Mouse (Mus musculus) kidney, embryonic 15.5 days (tissue): ENCODE measurements at regions not wholly inside any gene's neighbourhood (a gene's known extent, or its start where the extent isn't known, plus 50 kb on each side); places are given as distances from the start of the nearest gene placed in this dataset.

Experiments used
- ATAC-seq: fragments of 200-750 bp; cut with Nextera tagmentation; replicated peaks from 2 replicates; pipeline ENCODE4 v1.8.0; 2017; ENCODE audit warnings: moderate TSS enrichment; ENCODE audit not compliant: low FRiP score
- H3K27ac ChIP-seq: fragments of 300-500 bp; sonication (generic); 2 replicates; pipeline ENCODE4 v1.5.1; 2015; ENCODE audit warnings: mild to moderate bottlenecking, inconsistent platforms
- H3K27me3 ChIP-seq: fragments of 300-500 bp; sonication (generic); 2 replicates; pipeline ENCODE4 v1.6.1; 2015; ENCODE audit warnings: inconsistent platforms
- H3K36me3 ChIP-seq: fragments of 300-500 bp; sonication (generic); 2 replicates; pipeline ENCODE4 v1.6.1; 2015; ENCODE audit warnings: inconsistent platforms
- H3K4me1 ChIP-seq: fragments of 300-500 bp; sonication (generic); 2 replicates; pipeline ENCODE4 v1.6.1; 2015; ENCODE audit warnings: inconsistent platforms
- H3K4me2 ChIP-seq: fragments of 300-500 bp; sonication (generic); 2 replicates; pipeline ENCODE4 v1.6.1; 2015; ENCODE audit warnings: moderate library complexity, mild to moderate bottlenecking, inconsistent platforms
- H3K4me3 ChIP-seq: fragments of 300-500 bp; sonication (generic); replicated peaks from 2 replicates; pipeline ENCODE4 v1.5.1; 2015; ENCODE audit warnings: mild to moderate bottlenecking, inconsistent platforms
- H3K9ac ChIP-seq: fragments of 300-500 bp; sonication (generic); 2 replicates; pipeline ENCODE4 v1.6.1; 2015; ENCODE audit warnings: mild to moderate bottlenecking, inconsistent platforms
- H3K9me3 ChIP-seq: fragments of 300-500 bp; sonication (generic); replicated peaks from 2 replicates; pipeline ENCODE4 v1.6.1; 2016; ENCODE audit warnings: inconsistent platforms
- WGBS: fragments of 180-500 bp; shearing (Covaris S2); methylation state at CpG from one replicate; pipeline ENCODE4 v1.1.7; 2015; ENCODE audit warnings: mixed read lengths; 5-methylcytosine and 5-hydroxymethylcytosine counted together

- Histone ChIP-seq H3K27ac (no peak overlapping the region), H3K4me3 (no peak overlapping the region), H3K9me3 (no peaks in the 10 kb centered on the region), H3K4me1 (no peaks in the 10 kb centered on the region), H3K4me2 (no peak overlapping the region), H3K36me3 (no peaks in the 10 kb centered on the region), H3K9ac (no peak overlapping the region), H3K27me3 (no peaks in the 10 kb centered on the region)
- 67% methylated on average over 2 of the region's 2 CpGs for WGBS
- ATAC-seq: no peak
Measured at GRCm38 (mm10) chr17:79282771-79283170, 72.1 kb downstream of the Cdc42ep3 start.

DNA sequence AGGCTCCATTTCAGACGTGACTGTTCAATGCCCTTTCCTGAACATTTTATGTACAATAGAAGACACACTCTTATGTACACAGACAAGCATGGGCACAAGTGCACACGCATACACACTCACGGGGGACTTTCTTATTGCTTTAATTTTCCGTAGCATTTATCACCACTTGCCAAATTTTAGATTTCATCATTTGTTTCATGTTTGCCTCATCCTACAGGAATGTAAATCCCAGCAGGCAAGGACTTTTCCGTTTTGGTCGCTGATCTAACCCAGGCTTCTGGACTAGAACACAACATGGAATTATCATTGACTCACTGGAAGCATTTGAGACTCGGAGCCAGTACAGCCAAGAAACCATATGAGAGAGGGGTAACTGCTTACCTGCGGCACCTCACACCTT is 81.3 kb downstream of the Cdc42ep3 start:
- no peaks in the 10 kb centered on the region for H3K27me3 ChIP-seq
- H3K4me3 ChIP-seq: no peak overlapping the region
- H3K4me1 ChIP-seq: no peaks in the 10 kb centered on the region
- no peak for ATAC-seq
- 87% methylated on average over 8 of the region's 8 CpGs for WGBS
- H3K9me3 ChIP-seq: no peaks in the 10 kb centered on the region
- H3K4me2 ChIP-seq: no peak overlapping the region
- H3K9ac ChIP-seq: no peak overlapping the region
- H3K36me3 ChIP-seq: no peaks in the 10 kb centered on the region
- no peak overlapping the region for H3K27ac ChIP-seq

GRCm38 (mm10) chr17:79259691-79260090 is 95.2 kb downstream of the Cdc42ep3 start:
- 34% methylated on average over 5 of the region's 5 CpGs for WGBS
- Histone ChIP-seq H3K36me3 (no peaks in the 10 kb centered on the region), H3K27me3 (no peaks in the 10 kb centered on the region), H3K4me3 (no peak overlapping the region), H3K9ac (no peak overlapping the region), H3K27ac (no peak overlapping the region), H3K9me3 (no peaks in the 10 kb centered on the region), H3K4me2 (no peak overlapping the region), H3K4me1 (no peaks in the 10 kb centered on the region)
- ATAC-seq: no peak

DNA sequence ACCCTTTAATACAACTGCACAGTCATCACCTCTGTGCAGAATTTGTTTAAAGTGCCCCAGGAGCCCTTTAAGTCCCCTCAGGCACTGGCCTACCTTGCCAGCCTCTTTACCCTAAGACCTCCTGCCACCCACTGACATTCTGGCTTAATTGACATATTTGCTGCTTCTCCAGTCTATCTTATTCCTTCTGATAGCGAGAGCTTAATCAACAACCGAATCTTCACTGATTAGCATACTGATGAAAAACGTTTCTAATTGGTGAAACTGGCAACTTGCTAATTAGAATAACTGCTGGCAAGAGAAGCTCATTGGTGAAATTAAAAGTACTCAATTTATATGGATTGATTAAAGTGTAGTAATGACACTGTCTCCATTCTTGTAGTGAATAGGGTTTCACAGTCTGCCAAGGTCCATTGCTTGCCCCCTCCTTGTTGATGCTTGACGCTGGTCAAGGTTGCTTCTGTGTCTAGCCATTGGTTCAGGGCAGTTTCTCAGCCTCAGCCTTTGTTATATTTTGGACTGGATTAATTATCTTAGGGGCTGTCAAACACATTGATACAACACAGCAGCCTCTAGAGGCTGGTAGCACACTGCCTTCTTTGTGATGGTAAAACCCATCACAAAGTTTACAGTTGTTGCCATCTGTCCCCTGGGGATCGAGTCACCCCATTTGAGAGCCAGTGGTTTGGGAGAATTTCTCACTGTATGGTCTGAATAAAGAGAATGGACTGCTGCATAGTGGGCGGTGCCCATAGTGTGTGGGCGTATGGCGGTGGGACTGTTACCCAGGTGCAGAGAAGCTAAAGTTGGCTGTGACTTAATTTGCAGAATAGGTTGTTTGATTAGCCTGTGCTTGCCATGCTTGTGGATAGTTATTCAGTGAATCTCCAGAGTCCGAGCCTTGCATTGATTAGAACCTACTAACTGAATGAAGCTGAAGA is 107.7 kb downstream of the Cdc42ep3 start:
- Histone ChIP-seq H3K9ac (no peak overlapping the region), H3K4me3 (no peak overlapping the region), H3K36me3 (no peaks in the 10 kb centered on the region), H3K9me3 (no peaks in the 10 kb centered on the region), H3K27me3 (no peaks in the 10 kb centered on the region), H3K27ac (no peak overlapping the region), H3K4me1 (no peaks in the 10 kb centered on the region), H3K4me2 (no peak overlapping the region)
- ATAC-seq: no peak
- 83% methylated on average over 9 of the region's 9 CpGs for WGBS

DNA sequence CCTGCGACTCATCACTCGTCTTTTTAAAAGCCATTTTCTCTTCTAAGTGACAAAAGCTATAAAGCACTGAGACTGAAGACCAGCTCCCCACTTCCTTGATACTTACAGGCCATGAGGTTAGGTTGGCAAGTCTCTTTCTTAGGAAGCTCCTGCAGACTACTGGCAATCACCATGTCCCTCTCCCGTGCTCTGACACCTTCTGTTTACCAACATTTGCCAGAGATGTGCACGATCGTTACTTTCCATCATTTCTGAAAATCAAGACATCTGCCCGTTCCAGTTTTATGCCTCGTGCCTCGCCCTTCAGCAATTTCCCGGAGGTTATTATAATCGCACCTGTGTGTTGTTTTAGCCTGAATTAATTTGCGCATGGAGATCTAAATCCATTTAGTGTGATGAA is 110.8 kb downstream of the Cdc42ep3 start:
- 85% methylated on average over 11 of the region's 11 CpGs for WGBS
- no peak overlapping the region for H3K4me2 ChIP-seq
- H3K27ac ChIP-seq: no peak overlapping the region
- no peaks in the 10 kb centered on the region for H3K9me3 ChIP-seq
- H3K27me3 ChIP-seq: no peaks in the 10 kb centered on the region
- H3K4me3 ChIP-seq: no peak overlapping the region
- ATAC-seq: no peak
- no peak overlapping the region for H3K9ac ChIP-seq
- no peaks in the 10 kb centered on the region for H3K4me1 ChIP-seq
- no peaks in the 10 kb centered on the region for H3K36me3 ChIP-seq

- H3K4me1 ChIP-seq: no peaks in the 10 kb centered on the region
- no peak overlapping the region for H3K9ac ChIP-seq
- H3K4me2 ChIP-seq: no peak overlapping the region
- H3K36me3 ChIP-seq: no peaks in the 10 kb centered on the region
- H3K9me3 ChIP-seq: no peaks in the 10 kb centered on the region
- 88% methylated on average over 2 of the region's 2 CpGs for WGBS
- no peak overlapping the region for H3K4me3 ChIP-seq
- H3K27ac ChIP-seq: no peak overlapping the region
- H3K27me3 ChIP-seq: no peaks in the 10 kb centered on the region
- no peak for ATAC-seq
Measured at GRCm38 (mm10) chr17:79243426-79243825, 111.5 kb downstream of the Cdc42ep3 start.

GRCm38 (mm10) chr17:79241489-79241888 is 113.4 kb downstream of the Cdc42ep3 start:
- Histone ChIP-seq H3K4me3 (no peak overlapping the region), H3K4me1 (no peaks in the 10 kb centered on the region), H3K4me2 (no peak overlapping the region), H3K27me3 (no peaks in the 10 kb centered on the region), H3K36me3 (no peaks in the 10 kb centered on the region), H3K9ac (no peak overlapping the region), H3K27ac (no peak overlapping the region), H3K9me3 (no peaks in the 10 kb centered on the region)
- no peak for ATAC-seq
- 83% methylated on average over 3 of the region's 3 CpGs for WGBS

- H3K4me1 ChIP-seq: no peaks in the 10 kb centered on the region
- WGBS: 69% methylated on average over 3 of the region's 3 CpGs
- ATAC-seq: no peak
- no peak overlapping the region for H3K4me2 ChIP-seq
- no peaks in the 10 kb centered on the region for H3K9me3 ChIP-seq
- H3K4me3 ChIP-seq: no peak overlapping the region
- no peaks in the 10 kb centered on the region for H3K36me3 ChIP-seq
- no peaks in the 10 kb centered on the region for H3K27me3 ChIP-seq
- H3K9ac ChIP-seq: no peak overlapping the region
- no peak overlapping the region for H3K27ac ChIP-seq
Measured at GRCm38 (mm10) chr17:79236244-79236781, 118.6 kb downstream of the Cdc42ep3 start.

DNA sequence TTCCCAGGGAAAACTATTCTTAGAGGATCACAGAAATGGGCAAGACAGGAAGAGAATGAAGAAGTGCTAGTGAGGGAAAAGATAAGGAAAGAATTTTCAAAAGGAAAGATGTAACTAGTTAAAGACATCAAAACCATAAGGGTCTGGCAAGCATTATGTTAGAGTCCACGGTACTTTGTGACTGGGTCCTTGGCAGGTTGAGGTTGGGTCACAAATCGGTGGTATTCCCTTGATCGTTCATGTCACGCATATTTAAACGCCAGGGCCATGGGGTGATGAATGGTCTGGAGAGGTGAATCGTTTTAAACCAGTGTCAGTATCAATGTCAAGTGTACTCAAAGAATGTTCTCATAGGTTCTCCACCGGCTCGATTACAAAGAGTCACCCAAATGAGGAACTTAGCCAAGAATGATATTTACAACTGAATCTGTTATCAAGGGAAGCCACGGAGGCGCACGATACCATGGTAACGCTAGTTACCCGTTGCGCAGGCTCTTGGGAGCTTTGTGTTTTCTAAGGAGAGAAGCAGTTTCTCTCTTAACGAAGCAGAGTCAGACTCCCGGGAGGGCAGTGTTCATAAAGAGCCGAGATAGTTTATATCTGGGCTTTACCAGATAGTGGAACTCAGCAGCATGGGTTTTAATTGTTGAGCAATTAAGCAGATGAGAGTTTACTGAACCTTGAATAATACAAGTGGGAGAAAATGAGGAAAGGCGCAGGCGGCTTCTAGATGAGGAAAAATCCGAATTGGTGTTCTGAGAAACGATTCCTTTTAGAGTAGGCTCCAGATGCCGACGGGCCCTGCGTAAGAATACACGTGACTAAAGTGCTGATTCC is 124.0 kb downstream of the Cdc42ep3 start:
- Histone ChIP-seq H3K4me1 (peaks cover 4% of the 10 kb centered on the region; the same call in 1 of the 2 replicates), H3K27ac (no peak overlapping the region), H3K36me3 (no peaks in the 10 kb centered on the region), H3K9ac (no peak overlapping the region), H3K4me2 (0 out of 2 replicates have a peak overlapping the region, but pooled peaks have one; percentile 12), H3K4me3 (no peak overlapping the region), H3K27me3 (no peaks in the 10 kb centered on the region), H3K9me3 (no peaks in the 10 kb centered on the region)
- 61% methylated on average over 25 of the region's 25 CpGs for WGBS
- ATAC-seq: no peak

GRCm38 (mm10) chr17:79206563-79206962 is 148.3 kb downstream of the Cdc42ep3 start:
- no peak for ATAC-seq
- no peaks in the 10 kb centered on the region for H3K36me3 ChIP-seq
- H3K4me2 ChIP-seq: no peak overlapping the region
- H3K4me1 ChIP-seq: no peaks in the 10 kb centered on the region
- no peak overlapping the region for H3K27ac ChIP-seq
- no peaks in the 10 kb centered on the region for H3K27me3 ChIP-seq
- H3K9me3 ChIP-seq: no peaks in the 10 kb centered on the region
- WGBS: 98% methylated on average over 1 of the region's 1 CpGs
- no peak overlapping the region for H3K4me3 ChIP-seq
- H3K9ac ChIP-seq: no peak overlapping the region

DNA sequence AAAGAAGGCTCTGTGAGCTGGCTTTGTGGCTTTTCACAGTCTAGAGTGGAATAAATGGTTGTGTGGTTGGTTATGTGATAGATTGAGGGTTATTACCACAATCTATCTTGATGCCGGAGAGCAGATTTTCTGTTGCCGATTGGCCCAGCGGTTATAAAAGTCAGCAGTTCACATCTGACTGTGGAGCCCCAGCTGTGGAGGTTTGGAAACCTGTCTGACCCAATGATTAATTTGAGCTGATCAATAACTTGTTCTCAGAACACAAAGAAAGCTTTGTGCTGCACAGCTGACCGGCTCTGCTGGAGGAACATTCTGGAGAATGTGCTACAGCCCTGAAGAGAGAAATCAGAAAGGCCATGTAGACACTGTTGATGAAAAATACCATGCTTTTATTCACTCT is 148.8 kb downstream of the Cdc42ep3 start:
- Histone ChIP-seq H3K4me3 (no peak overlapping the region), H3K4me1 (no peaks in the 10 kb centered on the region), H3K27ac (no peak overlapping the region), H3K4me2 (no peak overlapping the region), H3K9me3 (no peaks in the 10 kb centered on the region), H3K27me3 (no peaks in the 10 kb centered on the region), H3K9ac (no peak overlapping the region), H3K36me3 (no peaks in the 10 kb centered on the region)
- WGBS: 77% methylated on average over 4 of the region's 4 CpGs
- ATAC-seq: no peak
